Mouse (Mus musculus) spleen, postnatal 10 days (tissue): ENCODE measurements at regions not wholly inside any gene's neighbourhood (a gene's known extent, or its start where the extent isn't known, plus 50 kb on each side); places are given as distances from the start of the nearest gene placed in this dataset.

Experiments used
- DNase-seq, 2 experiments: peaks; one replicate each; pipeline ENCODE4 v3.0.0; 2021 to 2022; ENCODE audit warnings: low spot score in 2 of 2

DNA sequence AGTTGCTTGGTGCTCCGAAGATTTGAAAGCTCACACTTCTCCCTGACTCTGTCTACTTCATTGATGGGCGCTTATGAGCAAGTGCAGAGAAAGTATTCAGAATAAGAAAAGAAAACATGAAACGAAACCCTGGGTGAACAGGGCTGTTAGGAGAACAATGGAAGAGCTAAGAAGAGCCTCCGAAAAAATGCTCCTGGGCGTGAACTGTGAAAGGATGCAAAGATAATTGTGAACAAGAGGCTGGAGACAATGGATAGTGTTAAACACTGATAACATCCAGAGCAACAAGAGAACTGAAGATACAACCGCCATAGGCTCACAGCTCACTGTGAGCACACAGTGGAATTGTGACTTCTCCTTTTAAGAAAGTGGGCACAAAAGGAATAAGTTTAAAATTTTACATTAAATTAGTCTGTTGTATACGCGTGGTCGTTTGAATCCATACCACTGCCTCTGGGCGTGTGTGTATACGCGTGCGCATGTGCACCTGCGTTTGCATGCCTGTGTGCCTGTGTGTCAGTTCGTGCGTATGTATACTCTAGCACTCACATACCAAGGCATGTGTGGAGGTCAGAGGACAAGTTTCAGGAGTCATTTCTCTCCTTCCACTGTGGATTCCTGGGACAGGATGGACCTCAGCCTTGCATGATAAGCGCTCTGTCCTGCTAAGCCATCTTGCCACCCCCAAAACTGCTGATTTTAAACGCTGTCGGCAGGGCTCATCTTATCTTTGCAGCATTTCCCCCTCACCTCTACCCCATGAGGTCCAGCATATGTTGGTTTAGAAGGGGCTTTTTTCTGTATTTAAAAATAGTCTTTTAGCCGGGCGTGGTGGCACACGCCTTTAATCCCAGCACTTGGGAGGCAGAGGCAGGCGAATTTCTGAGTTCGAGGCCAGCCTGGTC is 113.0 kb upstream of the 1700016C15Rik start:
- no peak for DNase-seq

DNA sequence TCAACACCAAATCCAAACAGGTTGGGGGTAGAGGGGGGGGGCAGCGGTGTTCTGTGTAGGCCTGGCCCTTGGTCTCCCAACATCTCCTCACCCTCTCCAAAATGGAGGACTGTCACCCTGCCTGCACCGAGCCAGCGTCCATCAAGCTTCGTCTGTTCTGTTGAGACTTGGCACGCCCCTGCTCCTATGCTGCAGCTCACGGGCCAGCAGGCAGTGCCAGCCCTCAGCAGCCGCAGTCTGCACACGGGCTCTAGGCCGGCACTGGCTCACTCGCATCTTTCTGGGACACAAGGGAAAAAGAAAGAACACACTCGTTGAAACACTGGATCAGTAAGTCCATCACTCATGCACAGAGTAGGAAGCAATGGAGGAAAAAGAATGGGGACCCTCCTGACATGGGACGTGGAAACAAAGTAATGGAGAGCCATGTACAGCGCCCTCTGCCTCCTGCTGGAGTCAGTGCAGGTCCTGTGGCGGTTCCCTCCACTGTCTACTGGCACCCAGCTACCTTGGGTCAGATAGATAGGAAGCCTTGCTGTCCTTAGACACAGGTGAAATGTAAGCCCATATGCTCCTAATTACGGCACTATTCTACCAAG is 109.0 kb upstream of the 1700016C15Rik start:
- no peak for DNase-seq

DNA sequence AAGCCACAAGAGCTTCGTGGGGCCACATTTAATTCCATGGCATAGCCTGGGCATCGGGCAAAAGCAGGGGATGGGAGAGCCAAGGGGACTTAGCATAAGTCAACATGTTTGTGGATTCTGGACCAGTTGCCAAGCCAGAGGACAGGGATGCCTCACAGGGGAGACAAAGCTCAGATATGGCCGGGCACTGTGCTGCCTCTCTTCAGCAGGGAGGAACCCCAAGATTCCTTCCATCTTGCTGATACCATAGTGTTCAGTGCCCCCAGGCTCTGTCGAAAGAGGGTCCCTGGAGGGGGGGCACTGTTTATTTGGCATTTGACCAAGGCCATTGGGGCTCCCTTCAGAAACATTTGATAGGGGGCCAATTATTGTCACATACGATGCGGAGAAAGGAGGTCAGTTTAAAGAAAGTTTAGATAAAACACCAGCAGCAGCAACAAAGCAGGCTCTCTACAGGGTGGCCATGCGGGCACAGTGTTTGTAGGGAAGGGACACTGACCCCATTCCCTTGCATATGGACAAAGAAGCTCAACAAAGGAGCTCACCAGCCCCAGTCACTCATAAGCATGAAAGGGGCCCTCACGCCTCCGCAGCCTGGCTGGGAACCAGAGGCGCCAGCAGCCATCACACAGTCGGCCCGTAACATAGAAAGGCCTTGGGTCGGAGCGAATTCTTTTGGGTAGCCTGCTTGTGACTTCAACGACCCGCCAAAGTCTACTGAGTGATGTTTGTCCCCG is 107.6 kb upstream of the 1700016C15Rik start:
- DNase-seq, result no peak

DNA sequence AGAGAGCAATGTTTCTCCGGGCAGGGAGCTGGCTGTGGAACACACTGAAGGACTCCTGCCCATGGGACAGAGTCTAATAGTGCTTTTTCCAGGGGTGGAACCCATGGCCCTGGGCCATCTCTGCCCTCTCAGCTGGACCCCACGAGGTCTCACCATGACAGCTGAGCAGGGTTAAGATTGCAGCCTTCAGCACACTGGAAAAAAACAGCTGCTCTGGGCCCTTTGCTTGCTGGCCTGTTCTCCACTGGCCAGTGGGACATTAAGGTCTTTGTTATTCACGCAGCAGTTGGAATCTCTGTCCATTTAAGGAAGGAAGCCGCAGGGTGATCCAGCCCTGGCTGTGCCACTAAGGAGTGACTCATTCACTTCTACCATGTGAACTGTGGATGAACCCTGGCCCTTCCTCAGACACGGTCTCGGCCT is 106.3 kb upstream of the 1700016C15Rik start:
- DNase-seq, result no peak

DNA sequence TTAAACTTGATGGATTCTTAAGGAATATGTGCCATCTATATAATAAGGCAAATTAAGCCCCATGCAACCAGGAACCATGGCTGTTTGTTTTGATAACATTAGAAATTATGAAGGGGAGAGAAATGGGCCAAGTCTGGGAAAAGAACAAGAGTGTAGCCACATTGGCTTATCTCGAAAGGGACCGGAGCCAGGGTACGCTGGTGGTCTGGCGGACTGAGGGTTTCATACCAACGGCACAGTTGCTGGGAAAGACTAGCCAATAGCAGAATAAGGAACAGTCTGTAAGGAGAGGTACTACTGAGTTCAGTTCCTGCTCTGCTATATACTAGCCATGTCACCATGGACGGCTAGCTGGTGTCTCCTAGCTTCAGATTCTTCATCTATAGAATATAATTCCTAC is 105.9 kb upstream of the 1700016C15Rik start:
- DNase-seq, result no peak

DNA sequence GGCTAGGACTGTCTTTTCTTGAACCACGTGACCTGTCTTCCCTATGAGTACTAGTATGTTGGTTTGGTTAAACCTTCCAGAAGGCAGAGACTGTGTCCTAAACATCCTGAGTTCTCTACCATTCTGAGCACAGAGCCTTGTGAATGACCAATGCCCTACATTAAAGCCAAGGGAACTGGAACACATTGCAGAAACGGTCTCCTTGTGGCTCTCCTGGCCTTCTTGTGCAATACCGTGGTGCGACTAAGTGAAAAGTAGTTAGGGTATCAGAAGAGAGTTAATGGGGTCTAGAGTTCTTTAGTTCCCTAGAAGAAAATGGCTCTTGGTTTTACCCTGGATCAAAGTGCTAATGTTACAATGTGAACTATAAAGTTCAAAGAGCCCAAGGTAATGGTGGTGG is 101.8 kb upstream of the 1700016C15Rik start:
- DNase-seq, result no peak

DNA sequence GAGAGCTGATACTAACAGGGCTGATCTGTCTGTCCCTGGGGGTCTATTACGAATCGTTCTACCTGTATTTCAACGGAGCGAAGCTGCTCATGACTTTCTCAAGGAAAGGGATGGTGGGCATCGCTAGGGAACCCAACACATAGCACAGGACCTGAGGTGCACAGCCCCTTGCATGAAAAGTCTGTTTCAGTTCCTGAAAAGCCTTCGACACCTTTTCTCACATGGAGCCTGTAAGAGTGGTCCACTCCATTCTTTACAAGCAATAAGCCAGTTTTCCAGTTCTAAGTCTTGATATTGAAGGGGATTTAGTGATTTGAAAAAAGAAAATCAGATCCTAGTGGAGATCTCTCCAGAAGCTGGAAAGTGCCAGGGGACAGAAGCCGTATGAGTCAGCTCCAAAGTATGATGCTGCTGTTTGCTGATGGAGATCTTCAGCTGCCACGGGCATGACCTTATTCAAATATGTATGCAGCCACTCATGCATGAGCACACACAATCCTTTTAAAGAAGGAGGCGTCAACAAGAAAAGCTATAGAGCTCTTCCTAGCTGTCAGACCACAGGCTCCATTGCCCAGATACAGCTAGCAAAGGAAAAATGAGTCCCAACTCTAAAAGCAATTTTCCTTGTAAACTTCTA is 95.5 kb upstream of the 1700016C15Rik start:
- DNase-seq, result no peak

DNA sequence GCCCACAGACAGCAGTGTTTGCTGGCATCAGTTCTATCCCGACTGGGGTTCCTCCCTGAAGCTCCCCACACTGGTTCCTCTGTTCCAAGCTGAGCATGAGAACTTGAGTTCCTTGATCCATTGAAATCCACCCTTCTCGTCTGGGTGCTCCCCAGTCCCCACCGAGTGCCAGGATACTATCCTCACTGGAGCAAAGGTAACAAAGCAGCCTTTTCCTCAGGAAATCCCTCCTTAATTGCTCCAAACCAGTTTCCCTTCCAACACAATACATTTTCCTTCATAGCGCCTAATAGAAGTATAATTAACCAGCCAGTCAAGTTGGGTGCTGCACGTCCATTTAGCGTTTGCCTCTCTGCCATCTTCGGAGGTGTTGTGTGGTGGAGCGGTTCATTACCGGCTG is 92.6 kb upstream of the 1700016C15Rik start:
- DNase-seq, result no peak

DNA sequence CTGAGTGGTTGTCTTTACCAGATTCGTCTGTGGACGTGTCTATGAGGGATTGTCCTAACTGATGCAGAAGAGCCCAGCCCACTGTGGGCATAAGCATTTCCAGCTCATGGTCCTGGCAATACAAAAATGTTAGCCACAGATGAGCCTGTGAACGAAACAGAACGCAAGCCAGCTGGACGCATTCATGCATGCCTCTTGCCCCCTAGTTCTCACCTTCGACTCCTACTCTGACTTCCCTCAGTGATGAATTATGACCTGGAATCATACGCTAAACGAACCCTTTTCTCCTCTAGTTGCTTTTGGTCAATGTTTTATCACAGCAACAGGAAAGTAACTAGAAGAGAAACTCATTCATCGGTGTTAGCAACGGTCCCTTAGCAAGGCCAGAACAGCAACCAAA is 91.2 kb upstream of the 1700016C15Rik start:
- no peak for DNase-seq

DNA sequence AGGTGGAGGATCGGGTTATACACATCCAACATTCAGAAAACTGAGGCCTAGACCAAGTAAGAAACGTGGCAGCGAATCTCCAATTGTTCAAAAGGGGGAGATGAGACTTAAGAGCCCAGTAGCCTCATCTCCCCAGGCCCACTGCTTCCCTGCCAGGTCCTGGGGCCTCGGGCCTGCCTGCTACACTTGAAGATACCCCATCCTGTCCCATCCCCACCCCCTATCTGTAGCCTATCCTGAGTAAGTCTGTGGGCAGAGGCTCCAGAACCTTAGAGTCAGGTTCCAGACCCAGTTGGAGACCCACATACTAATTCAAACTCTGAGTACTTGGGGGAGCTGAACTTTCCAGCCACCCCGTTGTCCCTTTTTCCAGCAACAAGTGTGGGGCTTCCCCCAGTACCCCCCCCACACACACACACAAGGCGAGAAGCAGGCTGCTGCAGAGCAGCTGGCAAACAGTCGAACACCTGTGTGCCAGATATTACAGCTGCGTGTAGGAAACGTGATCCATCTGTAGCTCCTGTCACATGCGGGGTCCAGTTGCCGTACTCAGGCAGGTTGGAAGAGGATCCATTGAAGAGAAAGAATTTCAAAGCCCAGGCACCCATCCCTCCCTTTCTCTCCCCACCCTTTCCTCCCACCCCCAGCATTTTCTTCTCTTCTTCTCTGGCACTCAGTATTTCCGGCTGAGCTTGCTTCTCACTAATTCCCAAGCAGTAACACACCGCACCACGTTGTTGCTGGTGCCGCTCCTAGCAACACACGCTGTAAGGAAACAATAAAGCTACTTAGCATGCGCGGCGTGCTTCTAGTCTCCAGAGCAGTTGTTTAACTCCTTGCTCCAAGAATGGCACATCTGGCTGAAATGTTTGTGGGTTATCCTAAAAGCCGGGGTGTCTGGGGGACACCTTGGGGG is 89.4 kb upstream of the 1700016C15Rik start:
- DNase-seq, result no peak

DNA sequence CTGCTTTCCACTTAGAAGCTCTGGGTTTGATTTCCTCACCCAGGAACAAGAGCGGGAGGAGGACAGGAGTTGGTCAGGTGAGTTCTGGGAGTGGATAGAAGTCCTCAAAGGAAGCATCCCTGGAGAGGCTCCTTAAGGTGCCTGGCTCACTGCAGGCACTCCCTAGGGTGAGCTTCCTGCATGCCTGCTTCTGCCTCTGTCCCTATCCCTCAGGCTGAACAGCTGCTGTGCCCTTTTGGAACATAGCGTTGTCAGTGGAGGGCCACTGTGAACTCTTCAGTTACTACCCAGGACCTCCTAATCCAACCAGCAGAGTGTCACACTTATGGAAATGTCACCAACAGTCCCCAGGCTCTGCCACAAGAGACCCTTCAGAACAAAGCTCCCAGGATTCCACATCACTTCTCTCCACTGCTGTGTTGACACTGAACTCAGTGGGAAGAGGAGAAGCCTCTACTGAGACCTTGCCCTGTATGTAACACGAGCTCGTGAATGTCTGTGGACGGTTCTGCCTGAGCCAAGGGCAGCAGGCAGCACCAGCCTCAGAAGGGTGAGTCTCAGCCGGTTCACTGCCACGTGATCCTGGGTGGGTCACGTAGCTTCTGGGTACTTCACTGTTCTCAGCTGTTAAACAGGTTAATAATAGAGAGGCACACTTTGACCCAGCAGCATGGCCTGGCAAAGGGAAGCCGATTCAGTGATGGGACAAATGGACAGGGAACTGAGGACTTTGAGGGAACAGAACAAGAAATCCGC is 86.7 kb upstream of the 1700016C15Rik start:
- DNase-seq, result no peak

DNA sequence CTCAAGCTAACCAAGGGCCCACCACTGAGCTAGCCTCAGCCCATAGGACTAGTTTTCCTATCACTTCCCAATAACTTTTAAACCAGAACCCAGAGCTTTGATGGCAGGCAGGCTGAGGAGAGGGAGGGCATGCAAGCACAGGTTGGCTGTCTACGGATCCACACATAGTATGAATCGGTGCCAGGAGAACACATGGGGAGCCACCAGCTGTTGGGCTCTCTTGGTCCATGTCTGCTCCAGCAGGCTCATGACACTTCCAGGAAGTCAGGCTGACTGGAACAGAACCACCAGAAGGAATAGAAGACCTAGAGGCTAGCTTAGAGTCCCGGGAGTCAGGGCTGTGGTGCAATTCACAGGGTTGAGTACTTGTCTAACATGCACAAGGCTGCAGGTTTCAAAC is 86.0 kb upstream of the 1700016C15Rik start:
- no peak for DNase-seq

DNA sequence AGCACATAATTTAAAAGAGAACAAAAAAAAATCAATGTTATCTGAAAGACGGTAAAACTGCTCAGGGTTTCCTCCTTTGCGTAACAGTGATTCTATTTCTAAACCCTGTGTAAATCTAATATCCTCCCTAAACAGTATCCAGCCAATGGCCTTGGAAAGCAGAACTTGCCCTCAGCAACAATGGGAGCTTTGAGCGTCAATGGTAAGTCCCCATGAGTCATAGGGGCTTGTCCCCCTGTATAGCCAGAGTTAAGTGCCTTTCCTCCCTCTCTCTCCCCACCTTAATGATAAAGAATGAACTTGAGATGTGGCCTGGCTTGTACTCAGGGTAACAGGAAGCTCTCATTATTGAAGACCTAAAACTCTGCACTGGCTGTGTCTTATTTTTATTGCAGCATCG is 85.4 kb upstream of the 1700016C15Rik start:
- DNase-seq, result no peak

DNA sequence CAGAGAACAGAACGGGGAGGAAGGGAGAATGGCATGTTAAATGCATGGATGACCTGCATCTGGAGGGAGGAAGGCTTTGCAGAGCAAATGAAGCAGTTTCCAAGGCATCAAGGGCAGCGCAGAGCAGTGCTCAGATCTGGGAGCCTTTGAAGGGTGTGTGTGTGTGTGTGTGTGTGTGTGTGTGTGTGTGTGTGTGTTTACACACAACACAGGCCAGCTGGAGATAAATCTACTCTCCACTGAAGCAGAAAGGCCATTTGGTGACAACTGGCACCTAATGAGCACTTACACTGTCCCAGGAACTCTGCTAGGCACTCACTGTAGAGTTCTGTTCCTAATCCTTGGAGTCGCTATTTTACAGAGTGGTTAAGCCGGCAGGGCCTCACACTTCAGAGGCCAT is 84.3 kb upstream of the 1700016C15Rik start:
- no peak for DNase-seq

DNA sequence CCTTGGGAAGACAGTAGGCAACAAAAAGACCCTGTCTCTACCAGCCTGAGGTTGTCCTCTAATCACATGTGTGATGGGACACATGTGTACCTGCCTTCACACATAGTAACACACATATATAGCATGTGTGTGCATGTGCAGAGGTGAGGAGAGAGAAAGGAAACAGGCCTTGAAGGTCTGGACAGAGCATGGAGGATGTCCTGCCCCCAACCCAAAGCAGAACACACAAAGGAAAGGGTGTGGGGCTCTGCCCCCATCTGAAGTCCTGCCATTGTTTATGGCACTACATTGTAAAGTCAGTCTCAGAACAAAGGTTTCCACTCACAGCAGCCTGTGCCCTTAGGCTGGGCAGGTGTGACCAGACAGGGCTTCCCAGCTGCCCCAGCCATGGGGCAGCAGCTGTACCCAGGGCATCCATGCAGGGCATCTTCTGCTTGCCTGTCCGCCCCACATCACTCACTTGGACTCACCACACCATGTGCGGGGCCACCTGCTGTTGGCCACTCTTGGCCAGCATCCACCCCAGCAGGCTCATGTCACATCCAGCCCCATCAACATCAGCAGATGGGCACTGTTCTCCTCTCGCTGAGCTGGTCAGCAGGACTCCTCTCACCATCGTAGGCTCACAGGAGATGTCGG is 83.6 kb upstream of the 1700016C15Rik start:
- no peak for DNase-seq

DNA sequence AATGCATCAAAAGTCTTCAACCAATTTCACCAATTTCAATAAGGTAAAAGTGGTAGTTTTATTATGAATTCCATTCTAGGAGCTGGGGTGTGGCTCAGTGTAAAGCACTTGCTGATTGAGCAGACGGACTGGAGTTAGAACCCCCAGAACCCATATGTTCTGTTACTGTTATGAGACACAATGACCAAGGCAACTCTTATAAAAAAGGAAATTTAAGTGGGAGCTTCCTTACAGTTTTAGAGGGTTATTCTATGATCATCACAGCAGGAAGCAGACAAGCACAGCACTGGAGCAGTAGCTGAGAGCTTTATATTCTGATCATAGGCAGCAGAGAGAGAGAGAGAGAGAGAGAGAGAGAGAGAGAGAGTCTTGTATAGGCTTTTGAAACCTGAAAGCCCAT is 81.7 kb upstream of the 1700016C15Rik start:
- no peak for DNase-seq

DNA sequence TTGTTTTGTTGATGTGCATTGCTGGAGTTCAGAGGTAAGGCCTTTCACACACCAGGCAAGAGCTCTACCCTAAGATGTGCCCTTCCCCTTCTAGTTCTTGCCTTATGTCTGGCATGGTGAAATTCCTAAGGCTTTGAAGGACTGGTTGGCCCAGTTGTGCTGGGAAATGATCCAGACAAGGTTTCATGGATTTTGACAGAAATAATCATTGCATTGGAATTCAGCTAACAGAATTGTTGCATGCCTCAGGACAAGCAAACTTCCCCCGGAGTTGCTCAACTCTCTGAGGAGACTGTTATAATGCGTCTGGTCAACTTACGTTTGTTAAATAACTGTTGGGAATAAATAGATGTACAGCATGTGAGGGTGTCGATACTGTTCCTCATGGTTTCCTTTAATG is 80.6 kb upstream of the 1700016C15Rik start:
- no peak for DNase-seq

DNA sequence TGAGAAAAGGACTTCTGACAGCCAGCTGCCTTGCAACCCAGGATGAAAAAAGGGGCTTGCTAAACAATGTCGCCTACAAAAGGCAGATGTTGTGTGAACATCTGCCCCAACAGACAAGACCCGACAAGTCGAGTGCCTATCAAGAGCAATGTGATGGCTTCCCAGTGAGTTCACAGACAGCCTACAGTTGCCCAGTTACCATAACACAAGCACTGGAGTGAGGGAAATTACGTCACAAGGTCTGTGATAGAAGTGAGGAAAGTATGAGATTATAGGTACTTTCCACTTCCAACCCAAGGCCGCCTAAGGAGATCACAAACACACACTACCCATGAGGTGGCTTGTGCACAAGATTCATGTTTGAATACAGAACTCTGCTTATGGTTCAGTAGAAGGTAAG is 78.4 kb upstream of the 1700016C15Rik start:
- no peak for DNase-seq

DNA sequence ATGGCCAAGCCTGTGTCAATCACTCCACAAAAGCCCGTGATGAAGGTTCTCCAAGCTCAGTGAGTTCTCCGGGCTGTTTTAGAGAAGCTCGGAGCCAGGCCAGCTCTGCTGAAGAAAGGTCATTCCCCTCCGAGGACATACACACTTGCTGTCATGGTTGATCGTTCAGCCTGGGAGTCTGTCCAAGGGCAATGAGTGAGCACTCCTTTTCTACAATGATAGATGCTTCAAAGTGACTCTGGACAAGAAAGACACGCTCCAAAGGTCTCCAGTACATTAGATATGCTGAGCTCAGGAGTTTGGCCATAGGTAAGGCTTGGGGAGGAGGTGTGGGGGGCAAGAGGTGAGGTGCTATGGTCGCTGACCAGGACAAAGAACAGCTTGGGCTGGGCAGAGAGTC is 66.5 kb upstream of the 1700016C15Rik start:
- no peak for DNase-seq
